Mouse (Mus musculus) mature B cell (primary cell): ENCODE measurements around the gene Pacsin2.

Experiments
- in situ Hi-C: fragments of 300-500 bp; cut with MboI; formaldehyde crosslinking; loops from 2 replicates; pipeline ENCODE4 v1.14.3; 2019

Gene Pacsin2

DNA sequence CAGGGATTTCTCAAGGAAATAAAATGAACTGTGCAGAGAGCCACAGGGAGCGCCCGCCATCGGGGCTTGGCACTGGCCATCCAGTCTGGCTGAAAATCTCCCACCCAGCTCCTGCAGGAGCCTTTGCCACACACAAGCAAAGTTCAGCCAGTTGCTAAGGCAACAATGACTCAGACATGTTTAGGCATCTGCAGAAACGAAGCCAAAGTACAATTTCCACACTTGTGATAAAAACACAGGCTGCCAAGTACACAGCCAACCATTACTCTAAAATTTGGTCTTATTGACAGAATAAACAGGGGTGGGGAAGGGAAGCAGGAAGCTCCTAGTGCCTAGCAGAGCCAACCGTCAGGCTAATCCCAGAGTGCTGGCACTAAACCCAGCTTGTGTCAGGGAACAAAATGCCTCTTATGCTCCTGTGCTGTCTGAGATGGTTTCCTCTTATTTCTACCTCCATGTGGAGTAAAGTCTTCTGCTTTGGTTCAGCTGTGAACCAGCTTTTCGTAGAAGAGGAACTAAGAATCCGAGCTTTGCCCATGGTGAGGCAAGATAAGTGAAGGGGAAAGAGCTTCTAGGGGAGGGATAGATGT is 12.7 kb downstream of the Pacsin2 start:
- in situ Hi-C loops, result no loop called here

DNA sequence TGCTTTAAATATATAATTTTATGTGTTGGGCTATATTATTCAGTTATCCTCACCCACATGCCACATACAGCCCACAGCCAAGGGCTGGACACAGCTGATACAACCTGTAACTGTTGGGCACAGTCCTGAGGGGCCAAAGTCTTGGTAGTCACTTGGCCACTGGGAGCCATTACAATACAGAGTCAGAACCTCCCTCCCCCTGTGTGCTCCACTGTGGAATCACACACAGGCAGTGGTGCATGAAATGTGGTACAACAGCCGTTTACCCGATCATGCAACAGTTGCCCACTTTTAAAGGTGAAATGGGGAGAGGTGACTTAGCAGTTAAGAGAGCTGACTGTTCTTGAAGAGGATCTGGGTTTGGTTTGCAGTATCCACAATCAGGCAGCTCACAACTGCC is 14.4 kb downstream of the Pacsin2 start:
- in situ Hi-C loops, result no loop called here

DNA sequence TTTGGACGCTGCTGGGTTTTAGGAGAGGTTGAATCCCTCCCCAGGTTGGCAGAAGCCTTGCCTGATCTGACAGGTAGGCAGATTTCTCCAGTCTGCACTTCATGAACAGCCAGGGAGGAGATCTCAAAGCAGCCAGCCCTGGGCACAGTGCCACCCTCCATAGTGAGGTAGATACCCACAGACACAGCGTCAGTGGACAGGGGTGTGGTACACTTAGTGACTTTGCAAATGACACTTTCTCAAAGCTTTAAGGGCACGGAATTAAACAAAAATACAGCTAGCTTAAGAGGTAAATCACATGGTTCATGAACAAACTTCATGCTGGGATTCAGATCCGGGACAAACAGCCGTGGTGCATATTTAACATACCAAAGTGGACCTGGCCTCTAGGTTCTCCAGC is 15.8 kb downstream of the Pacsin2 start:
- in situ Hi-C loops, result no loop called here

DNA sequence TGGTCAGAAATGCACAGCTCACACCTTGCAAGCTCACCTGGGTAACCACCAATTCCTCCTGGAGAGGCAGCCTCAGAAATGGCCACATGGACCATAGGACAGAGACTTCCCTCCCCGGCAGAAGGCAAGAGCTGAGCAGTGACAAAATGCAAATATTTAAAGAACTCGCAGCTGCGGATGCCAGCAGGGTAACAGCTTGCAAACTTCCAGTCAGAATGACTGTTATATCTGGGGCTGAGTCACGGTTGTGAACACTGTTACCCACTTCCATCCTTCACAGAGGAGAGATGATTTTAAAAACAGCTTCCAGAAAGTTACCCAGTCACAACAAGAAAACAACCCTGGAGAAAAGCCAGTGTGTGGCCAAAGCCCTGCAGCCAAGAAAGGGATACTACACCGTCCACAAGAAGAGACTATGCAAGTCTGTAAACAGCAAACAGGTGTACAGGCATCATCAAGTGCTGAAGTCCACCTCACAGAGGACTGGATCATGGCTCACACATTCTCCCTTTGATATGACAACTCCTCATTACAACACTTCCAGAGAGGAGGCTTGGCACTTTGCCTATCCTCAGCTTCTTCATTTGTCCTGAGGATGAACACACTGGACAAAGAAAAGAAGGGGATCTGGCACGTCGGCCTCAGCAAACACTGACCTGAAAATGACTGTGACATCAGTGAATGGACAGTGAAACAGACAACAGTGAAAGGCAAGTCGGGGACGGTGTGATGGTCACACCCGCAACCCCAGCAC is 16.4 kb downstream of the Pacsin2 start:
- in situ Hi-C loops, result no loop called here

DNA sequence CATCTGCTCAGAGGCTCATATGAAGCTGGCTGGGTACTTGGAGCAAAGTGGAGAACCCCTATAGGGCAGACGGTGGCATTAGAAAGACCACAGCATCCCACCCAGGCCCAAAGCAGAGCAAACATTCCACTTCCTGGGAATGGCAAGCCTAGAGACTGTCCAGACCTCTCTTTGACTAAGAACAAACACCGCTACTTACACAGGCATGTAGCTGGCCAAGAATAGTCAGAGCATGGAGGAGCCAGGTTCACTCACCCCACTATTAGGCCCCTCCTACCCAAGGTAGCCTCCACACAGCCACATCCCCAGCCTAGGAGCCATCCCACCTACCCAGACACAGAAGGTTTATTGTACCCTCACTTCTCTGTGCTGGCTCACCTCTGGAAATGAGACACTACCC is 18.5 kb downstream of the Pacsin2 start:
- in situ Hi-C loops, result no loop called here

DNA sequence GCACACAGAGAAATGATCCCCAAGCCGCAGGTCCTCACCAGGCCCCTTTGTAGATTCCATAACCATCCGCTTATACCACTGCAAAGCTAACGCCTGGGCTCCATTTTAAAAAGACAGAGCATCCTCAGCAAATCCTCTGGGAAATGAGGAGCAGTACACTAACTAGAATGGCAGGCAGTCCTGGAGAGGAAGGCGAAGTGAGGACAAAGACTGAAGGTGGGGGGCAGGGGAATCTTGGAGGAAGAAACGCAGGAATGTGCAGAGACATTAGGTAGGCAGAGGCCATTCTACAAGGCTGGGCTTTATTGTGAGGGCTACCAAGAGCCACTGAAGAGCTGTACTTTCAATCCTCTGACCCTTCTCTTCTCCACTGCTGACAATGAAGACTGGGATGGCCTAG is 19.0 kb downstream of the Pacsin2 start:
- in situ Hi-C loops, result no loop called here

DNA sequence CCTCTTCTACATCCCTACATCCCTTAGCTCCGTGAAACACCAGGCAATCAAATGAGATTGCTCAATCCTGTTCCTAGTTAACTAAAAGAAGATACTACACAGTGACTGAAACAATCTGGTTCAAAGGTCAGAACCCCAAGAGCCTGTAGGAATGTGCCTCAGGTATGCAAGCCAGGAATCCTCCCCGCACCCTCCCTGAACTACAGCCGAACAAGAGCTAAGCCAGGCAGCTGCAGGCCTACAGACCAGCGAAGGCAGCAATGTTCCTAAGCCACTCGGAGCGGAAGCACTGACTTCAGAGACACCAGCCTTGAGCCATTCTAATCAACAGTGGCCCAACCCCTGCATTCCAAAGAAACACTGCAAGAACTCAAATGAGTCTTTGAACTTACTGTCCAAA is 20.0 kb downstream of the Pacsin2 start:
- in situ Hi-C loops, result no loop called here

DNA sequence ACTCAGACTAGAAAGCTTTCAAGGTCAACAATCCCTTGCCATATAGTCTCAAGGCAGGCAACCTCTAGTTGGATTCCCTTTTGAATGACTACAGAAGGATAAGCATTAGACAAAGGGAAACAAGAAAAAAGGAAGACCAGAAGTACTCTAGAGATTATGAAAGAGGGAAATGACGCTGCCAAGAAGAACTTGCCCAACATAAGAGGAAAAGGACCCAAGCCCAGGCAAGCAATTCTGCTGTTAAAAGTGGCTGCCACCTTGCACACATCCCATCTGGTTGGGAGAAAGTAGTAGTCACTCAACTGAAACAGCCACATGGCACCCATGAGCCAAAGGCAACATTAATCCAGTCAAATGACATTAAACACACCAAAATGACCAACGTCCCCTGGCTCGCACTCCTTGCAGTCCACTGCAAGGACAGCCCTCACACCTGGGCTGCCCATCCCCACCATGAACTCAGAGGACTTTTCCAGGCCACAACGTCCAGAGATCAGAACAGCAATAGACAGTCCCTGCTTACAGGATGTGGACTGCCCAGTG is 21.8 kb downstream of the Pacsin2 start:
- in situ Hi-C loops, result no loop called here

DNA sequence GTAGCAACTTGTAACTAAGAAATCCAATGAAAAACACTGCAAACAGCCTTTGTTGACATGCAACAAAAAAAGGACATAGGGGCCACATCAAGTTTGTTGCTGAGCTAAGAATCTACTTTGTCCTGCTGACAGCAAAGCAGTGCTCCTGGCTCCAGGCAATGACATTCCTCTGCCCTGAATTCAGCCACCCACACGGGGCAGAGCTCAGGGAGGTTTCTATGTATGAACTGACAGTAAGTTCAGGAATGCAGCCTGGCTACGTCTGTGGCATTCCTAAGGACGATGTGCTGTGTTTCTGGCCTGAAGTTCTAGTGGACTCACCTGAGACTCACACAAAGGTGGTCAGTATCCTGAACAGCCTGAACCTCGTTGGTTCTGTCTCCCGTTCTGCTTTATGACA is 23.7 kb downstream of the Pacsin2 start:
- in situ Hi-C loops, result no loop called here

DNA sequence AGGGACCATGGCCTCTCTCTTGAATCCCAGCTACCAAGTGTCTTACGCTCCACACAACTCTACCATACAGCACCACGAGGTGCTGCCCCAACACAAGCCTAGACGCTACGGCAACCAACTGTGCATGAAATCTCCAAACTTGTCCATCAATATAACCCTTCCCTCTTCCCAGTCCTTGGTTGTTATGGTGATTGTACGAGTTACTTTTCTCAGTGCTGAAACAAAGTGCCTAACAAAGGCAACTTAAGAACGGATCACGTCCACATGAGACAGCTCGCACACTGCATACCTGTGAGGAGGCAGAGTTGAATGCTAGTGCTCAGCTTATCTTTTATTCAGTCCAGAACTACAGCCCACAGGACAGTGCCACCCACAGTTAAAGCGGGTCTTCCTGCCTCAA is 27.9 kb downstream of the Pacsin2 start:
- in situ Hi-C loops, result no loop called here

DNA sequence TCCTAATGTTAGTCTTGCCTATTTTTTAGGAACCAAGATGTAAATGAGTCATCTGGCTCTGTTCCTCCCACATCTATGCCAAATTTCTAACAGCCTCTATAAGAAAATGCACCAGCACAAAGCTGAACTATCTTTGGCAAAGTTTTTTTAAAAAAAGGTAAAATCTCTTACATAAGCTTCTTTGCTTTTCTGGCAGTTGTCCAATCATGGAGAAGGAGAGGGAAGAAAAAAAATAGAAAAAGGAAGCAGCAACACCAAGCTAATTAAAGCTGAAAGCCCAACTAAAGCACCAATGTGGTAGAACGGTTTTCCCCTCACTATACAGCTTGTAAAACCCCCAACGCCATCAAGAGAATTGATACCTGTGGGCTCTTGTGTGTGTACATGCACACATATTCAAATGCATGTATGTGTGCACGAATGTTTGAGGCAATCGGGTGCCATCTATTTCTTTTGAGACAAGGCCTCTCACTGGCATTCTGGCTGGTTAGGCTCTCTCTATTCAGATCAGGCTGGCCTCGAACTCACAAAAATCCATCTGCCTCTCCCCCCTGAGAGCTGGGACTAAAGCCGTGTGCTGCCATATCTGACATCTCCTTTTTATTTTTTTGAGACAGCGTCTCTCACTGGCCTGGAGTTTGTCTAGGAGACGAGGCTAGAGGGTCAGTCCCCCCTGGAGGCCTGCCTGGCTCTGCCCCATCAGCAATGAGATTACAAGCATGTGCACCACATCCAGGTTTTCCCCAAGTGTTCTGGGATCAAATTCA is 28.9 kb downstream of the Pacsin2 start:
- in situ Hi-C loops, result no loop called here

DNA sequence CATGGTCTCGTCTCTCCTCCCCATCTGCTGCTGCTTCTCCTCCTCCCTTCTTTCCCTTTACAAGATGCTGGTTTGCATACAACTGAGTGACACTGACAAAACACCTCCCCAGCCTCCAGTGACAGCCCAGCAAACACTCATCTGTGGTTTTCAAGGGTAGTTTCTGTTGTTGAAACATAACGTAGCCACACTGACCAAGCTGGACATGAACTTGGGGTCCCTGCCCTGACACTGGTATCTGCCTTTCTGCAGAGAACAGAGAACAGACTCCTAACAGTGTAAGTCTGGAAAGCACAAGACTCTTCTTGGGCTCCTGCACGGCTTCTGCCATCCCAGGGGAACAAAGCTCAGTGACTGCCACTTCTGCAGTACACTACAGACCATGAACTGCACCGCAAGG is 29.7 kb downstream of the Pacsin2 start:
- in situ Hi-C loops, result no loop called here

DNA sequence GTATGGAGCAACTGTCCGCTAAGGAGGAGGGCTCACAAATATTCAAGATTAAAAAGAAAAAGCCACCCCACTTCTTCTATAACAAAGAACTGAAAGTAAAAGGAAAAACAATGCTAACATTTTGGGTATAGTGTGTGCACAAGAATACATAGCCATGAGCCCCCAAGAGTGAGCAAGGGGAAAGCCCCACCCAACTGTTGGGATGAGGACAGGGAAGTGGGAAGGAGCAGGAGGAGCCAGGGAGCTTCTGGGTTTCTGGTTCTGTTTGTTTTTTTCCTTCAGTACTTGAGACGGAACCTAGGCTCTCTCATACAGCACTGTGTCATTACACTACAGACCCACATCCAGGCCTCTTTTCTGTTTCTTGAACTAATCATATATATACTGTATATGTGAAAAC is 31.1 kb downstream of the Pacsin2 start:
- in situ Hi-C loops, result no loop called here

DNA sequence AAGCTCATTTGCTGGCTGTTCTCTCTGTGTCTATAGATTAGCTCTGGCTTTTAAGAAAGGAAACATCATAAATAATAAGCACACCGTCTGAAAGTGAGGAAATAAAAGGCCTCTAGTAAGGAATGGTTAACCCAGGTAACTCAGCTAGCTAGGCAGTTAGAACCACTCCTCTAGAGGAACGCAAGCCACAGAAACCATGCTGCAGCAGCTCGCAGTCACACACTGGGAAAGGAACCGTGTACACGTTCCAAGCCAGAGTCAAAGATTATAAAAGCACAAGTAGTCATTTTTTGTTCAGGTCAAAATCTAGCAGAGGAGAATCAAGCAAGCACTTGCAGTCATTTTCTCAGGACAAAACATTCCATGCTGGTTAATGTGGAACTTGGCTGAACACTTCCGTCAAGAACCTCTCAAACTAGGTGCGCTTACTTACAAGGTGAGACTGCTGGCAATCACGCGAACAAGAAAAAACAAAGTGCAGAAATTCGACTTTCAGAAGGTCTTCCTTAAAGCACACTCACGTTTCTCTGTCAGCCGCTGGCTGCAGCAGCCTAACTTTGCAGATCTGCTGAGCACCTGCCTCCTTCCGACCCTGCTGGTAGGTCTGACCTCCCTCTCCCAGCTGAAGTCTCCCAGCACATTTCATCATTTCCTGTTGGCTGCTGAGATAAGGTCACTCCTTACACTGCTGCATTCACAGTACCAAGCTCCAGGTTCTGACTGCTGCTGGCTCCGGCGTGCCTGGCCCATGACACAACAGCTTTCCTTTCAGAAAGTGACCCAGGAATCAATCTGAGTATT is 32.0 kb downstream of the Pacsin2 start:
- in situ Hi-C loops, result no loop called here

DNA sequence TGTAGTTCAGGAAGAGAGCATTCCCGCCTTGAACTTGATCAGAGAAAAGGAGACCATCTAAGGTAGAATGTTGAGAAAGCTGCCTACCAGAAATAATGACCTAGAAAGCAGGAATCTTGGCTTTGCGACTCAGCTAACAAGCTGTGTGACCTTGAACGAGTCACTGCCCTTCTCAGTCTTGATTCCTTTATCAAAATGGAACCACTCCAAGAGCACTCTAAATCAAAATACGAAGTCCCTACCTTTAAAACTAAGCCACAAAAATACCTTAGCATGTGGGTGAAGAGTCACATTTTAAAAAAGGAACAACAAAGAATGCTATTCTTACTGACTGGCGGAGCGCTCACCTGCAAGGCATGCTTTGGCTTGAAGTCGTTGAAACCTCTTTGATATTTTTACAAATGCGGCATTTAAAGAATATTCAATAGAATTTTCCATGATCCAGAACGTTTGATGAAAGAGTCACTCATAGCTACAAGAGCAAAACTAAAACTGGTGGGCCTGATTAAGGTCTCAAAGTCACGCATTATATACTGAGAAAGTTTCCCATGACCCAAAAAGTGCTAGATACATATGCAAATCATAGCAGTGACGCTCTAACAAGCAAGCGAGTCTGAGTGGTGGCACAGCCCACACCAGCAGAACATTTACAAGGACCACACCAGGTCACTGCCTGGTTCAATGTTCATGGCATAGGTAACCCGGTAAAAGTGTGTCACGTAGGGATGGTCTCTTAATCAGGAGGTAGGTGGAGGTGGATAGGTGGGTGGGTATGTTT is 33.2 kb downstream of the Pacsin2 start:
- in situ Hi-C loops, result no loop called here

DNA sequence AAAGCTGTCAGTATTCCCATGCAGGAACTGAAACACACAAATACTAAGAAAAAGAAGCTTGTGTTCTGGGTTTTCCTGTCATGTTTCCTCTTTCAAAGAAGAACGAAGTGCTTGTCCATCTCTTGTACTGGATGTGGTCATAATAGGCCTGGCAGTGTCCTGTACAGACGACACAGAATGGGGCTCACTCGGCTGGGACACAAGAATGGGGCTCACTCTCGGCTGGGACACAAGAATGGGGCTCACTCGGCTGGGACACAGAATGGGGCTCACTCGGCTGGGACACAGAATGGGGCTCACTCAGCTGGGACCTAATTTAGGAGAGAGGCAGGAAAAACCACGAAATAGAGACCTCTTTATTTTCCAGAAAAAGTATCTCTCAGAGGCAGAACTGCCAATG is 34.0 kb downstream of the Pacsin2 start:
- in situ Hi-C loops, result no loop called here

DNA sequence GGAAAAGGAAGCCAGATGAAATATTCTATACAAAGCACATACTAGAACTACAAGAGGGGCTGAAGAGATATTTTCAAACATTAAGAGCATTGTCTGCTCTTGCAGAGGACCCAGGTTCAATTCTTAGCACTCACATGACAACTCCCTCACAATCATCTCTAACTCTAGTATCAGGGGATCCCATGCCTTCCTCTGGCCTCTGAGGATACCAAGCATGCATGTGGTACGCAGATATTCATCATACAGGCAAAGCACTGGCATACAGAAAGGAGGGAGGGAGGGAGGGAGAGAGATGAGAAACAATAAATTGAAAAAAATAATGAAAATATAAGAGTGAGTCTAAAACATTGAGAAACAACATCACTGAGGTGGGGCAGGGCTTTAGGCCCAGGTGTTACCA is 35.8 kb downstream of the Pacsin2 start:
- in situ Hi-C loops, result no loop called here

DNA sequence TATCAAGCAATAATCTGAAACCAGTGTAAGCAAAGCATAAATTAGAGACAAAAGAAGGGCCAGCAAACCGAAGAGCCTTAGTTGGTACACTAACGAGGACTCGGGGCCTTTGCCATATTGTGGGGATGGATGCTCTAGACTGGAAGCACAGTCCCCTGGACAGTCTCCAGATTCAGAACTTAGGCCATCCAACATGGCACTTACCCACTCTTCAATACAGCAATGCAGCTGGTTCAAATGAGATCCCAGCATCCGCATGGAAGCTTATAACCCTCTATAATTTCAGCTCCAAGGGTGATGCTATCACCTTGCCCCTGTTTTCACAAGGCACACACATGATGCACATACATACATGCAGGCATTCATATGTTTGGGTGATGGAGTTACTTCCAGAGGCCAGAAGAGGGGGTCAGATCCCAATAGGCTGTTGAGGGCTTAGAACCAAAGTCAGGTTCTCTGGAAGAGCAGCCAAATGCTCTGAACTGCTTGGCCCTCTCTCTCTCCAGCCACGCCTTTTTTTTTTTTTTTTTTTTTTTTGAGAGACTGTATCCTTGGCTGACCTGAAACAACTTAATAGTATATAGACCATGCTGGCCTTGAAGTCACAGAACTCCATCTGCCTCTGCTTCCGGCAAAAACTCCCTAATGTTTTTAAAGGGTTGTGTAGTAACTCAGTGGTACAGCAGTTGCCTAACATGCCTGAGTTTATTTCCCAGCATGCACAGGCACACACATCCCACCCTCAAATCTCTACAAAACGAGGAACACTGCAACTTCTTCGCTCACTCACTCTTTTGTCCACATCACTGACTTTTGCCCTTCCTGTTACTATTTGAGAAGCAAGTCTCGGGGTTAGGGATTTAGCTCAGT is 36.9 kb downstream of the Pacsin2 start:
- in situ Hi-C loops, result no loop called here

DNA sequence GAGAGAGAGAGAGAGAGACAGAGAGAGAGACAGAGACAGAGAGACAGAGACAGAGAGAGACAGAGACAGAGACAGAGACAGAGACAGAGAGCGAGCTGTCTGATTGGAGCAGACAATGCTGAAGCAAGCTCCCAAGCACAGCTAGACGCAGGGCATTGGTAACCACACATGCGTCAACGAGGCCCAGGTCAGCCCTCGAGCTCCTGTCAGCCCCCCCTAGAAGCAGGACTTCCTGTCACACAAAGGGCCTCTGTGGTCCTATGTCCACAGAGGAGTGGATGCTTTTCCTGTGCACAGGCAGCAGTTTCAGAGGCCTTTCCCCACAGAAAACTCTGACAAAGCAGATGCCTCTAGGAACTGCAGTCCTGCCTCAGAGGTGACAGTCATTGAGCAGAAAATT is 38.6 kb downstream of the Pacsin2 start:
- in situ Hi-C loops, result no loop called here

DNA sequence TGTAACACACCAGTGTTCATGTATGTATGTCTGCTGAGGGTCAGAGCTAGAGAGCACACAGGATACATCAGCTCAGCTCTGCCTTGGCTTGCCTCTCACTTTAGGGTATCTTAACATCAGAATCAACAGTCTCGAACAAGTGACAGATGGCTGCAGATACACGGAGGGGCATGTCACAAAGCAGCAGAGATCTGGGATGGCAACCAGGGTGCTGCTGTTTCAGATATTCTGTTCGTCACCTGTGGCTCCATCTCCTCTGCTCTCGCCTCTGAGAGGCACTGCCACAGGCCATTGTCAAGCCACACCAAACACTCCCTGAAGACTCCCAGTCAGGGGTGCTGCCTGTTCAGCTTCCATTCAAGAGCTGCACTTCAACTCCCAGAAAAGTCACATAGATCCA is 39.1 kb downstream of the Pacsin2 start:
- in situ Hi-C loops, result no loop called here
